Mouse (Mus musculus): ENCODE data around the gene Arhgap25. TPM values are rescaled to one million over a fixed set of nuclear protein-coding genes. Genes with fewer than 3 reads are reported as not detected.

Gene Arhgap25
- polyA plus RNA-seq, 1 experiment from 2014 or later = 2.0 TPM

DNA sequence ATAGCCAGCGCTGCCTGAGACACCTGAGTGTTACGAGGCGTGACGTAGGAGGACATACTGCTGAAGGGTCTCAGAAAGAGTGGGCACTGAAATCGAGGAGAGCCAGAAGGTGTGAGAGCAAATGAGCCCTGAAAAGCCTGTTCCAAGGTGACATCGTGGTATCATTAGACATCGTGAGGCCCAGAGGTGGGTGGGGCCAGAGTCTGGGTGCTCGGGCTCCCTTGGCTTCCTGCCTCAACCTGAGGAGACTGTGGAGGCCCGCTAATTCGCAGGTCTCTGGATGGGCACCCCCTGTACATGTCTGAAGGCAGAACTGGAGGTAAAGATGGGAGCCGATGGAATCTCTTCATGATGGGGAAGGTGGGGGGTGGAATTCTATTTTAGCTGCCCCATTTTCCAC lies 13.2 kb downstream of the Arhgap25 start:
- Histone ChIP-seq H3K9ac (replicated peaks) (no peak overlapping the region), H3K4me1 (no peaks in the 10 kb centered on the region), H3K27ac (replicated peaks) (no peak overlapping the region), H3K36me3 (no peaks in the 10 kb centered on the region), H3K4me2 (replicated peaks) (no peak overlapping the region), H3K9me3 (no peaks in the 10 kb centered on the region), H3K27me3 (no peaks in the 10 kb centered on the region), H3K4me3 (no peak overlapping the region)
- WGBS = 93% methylated on average over 11 of the region's 11 CpGs
- ATAC-seq (ENCODE audit: low FRiP score, low read depth) = no peak

DNA sequence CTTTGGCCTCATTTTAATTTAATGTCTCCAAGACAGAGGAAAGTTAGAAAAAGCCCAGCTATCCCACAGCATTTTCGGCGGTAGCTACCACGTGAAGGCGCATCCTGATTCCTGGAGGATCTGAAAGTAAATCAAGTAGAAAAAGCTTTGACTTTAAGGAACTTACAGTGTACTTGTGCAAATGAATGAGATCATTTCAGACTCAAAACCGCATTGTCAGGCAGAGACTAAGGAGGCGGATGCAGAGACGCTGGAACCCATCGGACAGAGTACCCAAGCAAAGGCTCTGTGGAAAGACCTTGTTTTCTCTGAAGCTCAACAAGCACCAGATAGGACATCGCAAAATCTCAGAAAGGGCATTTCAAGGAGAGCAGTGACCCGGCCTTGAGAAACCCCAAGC lies 14.4 kb downstream of the Arhgap25 start:
- no peaks in the 10 kb centered on the region for H3K4me1 ChIP-seq
- no peak for ATAC-seq (ENCODE audit: low FRiP score, low read depth)
- no peak overlapping the region for H3K27ac ChIP-seq (replicated peaks)
- WGBS = 92% methylated on average over 10 of the region's 10 CpGs
- no peaks in the 10 kb centered on the region for H3K36me3 ChIP-seq
- H3K4me2 ChIP-seq (replicated peaks) = no peak overlapping the region
- H3K9me3 ChIP-seq = no peaks in the 10 kb centered on the region
- H3K4me3 ChIP-seq = no peak overlapping the region
- no peak overlapping the region for H3K9ac ChIP-seq (replicated peaks)
- H3K27me3 ChIP-seq = no peaks in the 10 kb centered on the region

DNA sequence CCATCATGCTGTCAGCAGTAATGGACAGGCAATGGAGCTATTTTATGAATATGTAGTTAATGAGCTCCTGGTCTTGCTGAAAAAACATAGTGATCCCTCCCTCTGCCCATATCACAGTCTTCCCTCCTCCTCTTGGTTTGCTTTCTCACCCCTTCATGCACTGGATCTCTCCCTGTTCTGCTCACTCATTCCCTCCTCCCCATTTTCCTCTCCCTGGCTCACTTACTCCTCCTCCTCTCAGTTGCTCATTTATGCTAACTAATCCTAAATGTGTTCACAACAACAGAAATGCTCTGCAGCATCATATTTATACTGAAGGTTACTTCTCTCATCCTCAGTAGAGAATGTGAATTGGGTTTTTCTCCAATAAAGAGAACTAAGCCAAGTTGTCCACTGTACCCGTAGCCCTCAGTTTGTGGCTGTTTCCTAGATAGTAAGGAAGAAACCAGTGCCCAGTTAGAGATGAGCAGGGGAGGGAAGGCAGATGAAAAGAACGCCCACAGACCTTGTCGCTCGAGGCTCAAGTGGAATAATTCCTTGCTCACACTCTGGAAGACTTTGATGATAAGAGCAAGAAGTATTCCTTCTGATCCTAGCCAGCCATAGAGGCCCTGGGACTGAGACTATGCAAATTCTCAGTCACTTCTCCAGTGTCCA lies 15.2 kb downstream of the Arhgap25 start:
- Histone ChIP-seq H3K36me3 (no peaks in the 10 kb centered on the region), H3K4me2 (replicated peaks) (no peak overlapping the region)
- WGBS = 86% methylated on average over 4 of the region's 4 CpGs

DNA sequence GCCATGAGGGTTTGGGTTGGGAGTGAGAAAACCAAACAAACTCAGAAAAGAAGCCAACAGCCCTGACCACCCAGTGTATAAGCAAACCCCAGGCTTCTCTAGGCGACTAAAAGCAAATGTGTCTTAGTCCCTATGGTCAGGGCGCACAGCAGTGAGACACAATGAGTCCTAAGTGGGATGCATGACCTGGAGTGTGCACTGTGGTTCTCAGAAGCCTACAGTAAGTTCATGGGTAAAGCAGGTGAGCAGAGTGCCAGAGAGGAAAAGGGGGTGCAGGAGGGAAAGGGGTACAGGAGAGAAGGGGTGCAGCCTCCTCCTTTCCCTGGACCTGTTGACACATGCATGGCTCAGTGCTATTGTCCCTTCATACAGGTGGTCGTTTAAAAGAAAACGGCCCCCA lies 18.7 kb downstream of the Arhgap25 start:
- no peak overlapping the region for H3K9ac ChIP-seq (replicated peaks)
- no peaks in the 10 kb centered on the region for H3K27me3 ChIP-seq
- H3K36me3 ChIP-seq = no peaks in the 10 kb centered on the region
- no peak overlapping the region for H3K27ac ChIP-seq (replicated peaks)
- H3K9me3 ChIP-seq = no peaks in the 10 kb centered on the region
- H3K4me2 ChIP-seq (replicated peaks) = no peak overlapping the region
- no peak overlapping the region for H3K4me3 ChIP-seq
- H3K4me1 ChIP-seq = no peaks in the 10 kb centered on the region
- no peak for ATAC-seq (ENCODE audit: low FRiP score, low read depth)
- 79% methylated on average over 4 of the region's 4 CpGs for WGBS

More for the DNA sequence above, 15.2 kb downstream of the Arhgap25 start:
- no peak overlapping the region for H3K27ac ChIP-seq (replicated peaks)
- no peak overlapping the region for H3K4me3 ChIP-seq
- H3K27me3 ChIP-seq = no peaks in the 10 kb centered on the region
- ATAC-seq (ENCODE audit: low FRiP score, low read depth) = no peak
- no peak overlapping the region for H3K9ac ChIP-seq (replicated peaks)
- H3K9me3 ChIP-seq = no peaks in the 10 kb centered on the region
- H3K4me1 ChIP-seq = no peaks in the 10 kb centered on the region

DNA sequence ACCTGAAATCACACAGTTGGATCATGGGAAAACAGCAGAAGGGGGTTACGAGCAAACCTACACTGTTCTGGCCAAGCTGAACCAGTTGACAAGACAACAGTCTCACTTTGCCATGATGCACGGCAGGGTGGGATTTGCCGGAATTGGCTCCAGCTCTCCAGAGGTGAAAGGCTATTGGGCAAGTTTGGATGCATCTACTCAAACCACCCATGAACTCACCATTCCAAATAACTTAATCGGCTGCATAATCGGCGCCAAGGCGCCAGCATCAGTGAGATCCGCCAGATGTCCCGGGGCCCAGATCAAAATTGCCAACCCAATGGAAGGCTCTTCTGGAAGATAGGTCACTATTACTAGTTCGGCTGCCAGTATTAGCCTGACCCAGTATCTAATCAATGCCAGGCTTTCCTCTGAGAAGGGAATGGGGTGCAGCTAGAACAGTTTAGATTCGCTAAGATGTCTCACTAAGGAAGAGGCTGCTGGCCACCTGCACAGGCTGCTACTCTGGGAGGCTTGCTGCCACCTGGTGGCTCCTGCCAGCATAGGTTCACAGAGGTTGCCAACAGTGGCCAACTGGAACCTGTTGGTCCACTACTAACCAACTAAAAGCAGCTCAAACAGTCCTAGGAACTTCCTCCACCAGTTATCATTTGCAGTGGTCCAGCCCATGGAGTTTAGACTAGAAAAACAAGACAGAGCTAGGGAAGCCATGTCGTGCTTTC lies 19.9 kb downstream of the Arhgap25 start:
- Histone ChIP-seq H3K9ac (replicated peaks) (no peak overlapping the region), H3K4me2 (replicated peaks) (no peak overlapping the region), H3K27me3 (no peaks in the 10 kb centered on the region), H3K27ac (replicated peaks) (no peak overlapping the region), H3K36me3 (no peaks in the 10 kb centered on the region), H3K4me3 (no peak overlapping the region), H3K4me1 (no peaks in the 10 kb centered on the region), H3K9me3 (no peaks in the 10 kb centered on the region)
- 76% methylated on average over 12 of the region's 12 CpGs for WGBS
- no peak for ATAC-seq (ENCODE audit: low FRiP score, low read depth)

DNA sequence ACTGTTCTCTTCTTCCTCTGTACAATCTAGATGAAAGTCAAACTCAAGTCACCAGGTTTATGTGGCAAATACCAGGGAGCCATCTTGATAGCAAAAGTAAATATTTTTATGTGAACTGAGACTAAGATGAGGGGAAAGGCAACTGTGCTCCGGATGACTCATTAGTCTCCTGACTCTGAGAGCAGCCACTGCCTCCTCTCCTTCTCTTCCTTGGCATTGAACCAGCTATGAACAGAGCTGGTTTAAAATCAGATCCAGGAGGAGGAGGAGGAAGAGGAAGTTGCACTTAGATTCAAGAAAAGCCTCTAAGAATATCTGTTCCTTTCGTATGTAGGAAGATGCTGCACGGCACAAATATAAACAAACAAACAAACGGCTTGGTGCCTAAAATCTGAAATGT lies 22.1 kb downstream of the Arhgap25 start:
- no peak overlapping the region for H3K4me3 ChIP-seq
- no peak overlapping the region for H3K27ac ChIP-seq (replicated peaks)
- no peak for ATAC-seq (ENCODE audit: low FRiP score, low read depth)
- H3K9me3 ChIP-seq = no peaks in the 10 kb centered on the region
- H3K4me1 ChIP-seq = no peaks in the 10 kb centered on the region
- no peaks in the 10 kb centered on the region for H3K36me3 ChIP-seq
- no peak overlapping the region for H3K4me2 ChIP-seq (replicated peaks)
- H3K27me3 ChIP-seq = no peaks in the 10 kb centered on the region
- H3K9ac ChIP-seq (replicated peaks) = no peak overlapping the region
- WGBS = 89% methylated on average over 4 of the region's 4 CpGs

DNA sequence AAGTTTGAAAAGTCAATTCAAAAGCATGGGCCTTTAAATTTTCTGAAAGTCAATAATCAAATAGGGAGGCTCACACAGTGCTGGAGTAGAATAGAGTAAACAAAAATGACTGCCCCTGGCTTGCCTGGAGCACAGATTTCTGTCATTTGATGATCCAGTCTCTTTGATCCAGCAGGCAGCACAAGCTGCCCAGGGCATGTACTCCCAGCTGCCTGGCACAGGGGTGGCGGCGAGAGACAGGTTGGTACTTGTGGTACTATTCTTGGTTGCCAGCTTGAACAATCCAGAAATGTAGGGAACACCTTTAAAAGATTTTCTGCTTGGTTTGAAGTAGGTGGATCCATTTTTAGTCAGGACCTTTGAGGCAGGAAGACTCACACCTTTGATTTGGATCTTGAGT lies 23.3 kb downstream of the Arhgap25 start:
- Histone ChIP-seq H3K27ac (replicated peaks) (no peak overlapping the region), H3K27me3 (no peaks in the 10 kb centered on the region), H3K4me2 (replicated peaks) (no peak overlapping the region), H3K4me3 (no peak overlapping the region), H3K9ac (replicated peaks) (no peak overlapping the region), H3K36me3 (no peaks in the 10 kb centered on the region), H3K9me3 (no peaks in the 10 kb centered on the region), H3K4me1 (no peaks in the 10 kb centered on the region)
- no peak for ATAC-seq (ENCODE audit: low FRiP score, low read depth)
- WGBS = 89% methylated on average over 2 of the region's 2 CpGs

DNA sequence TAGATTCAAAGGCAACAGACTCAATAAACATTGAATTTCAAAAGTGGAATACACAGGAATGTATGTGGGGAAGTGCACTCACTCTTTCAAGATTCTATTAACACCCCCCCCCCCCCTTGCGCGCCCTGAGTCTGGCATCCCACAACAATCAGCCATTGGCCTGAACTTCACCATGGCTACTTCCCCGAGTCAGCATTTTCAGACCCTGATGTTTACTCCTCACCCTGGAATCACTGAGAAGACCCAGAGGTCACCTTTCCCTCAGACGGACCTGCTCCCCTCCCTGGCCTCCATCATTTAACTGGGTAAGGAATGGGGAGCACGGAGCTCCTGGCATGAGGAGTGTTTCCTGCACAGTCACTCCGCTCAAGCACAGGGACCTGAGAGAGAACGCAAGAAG lies 28.2 kb downstream of the Arhgap25 start:
- 0 out of 2 replicates have a peak, but pooled peaks cover 5% of the 10 kb centered on the region for H3K4me1 ChIP-seq
- no peaks in the 10 kb centered on the region for H3K27me3 ChIP-seq
- H3K27ac ChIP-seq (replicated peaks) = no peak overlapping the region
- H3K36me3 ChIP-seq = no peaks in the 10 kb centered on the region
- H3K4me2 ChIP-seq (replicated peaks) = no peak overlapping the region
- no peak overlapping the region for H3K4me3 ChIP-seq
- H3K9ac ChIP-seq (replicated peaks) = no peak overlapping the region
- no peaks in the 10 kb centered on the region for H3K9me3 ChIP-seq
- ATAC-seq (ENCODE audit: low FRiP score, low read depth) = no peak
- 75% methylated on average over 7 of the region's 7 CpGs for WGBS

DNA sequence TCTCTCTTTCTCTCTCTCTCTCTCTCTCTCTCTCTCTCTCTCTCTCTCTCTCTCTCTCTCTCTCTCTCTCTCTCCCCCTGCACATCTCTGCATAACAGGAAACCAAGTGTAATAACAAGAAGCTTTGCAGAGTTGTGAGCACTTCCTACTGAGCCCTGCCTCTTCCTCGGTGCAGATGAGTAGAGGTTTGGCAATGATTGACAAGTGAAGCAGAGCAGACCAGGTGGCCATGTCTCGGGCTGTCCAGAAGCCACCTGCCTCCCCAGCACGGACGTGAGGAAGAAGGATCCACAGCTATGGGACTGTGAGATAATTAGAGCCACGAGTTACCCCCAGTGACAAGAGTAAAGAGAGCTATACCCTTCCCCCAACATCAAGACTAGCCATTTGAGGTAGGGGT lies 29.1 kb downstream of the Arhgap25 start:
- Histone ChIP-seq H3K4me3 (no peak overlapping the region), H3K36me3 (no peaks in the 10 kb centered on the region), H3K27me3 (no peaks in the 10 kb centered on the region), H3K4me1 (0 out of 2 replicates have a peak, but pooled peaks cover 5% of the 10 kb centered on the region), H3K9me3 (no peaks in the 10 kb centered on the region), H3K4me2 (replicated peaks) (no peak overlapping the region), H3K9ac (replicated peaks) (no peak overlapping the region), H3K27ac (replicated peaks) (no peak overlapping the region)
- WGBS = 73% methylated on average over 5 of the region's 5 CpGs
- no peak for ATAC-seq (ENCODE audit: low FRiP score, low read depth)

DNA sequence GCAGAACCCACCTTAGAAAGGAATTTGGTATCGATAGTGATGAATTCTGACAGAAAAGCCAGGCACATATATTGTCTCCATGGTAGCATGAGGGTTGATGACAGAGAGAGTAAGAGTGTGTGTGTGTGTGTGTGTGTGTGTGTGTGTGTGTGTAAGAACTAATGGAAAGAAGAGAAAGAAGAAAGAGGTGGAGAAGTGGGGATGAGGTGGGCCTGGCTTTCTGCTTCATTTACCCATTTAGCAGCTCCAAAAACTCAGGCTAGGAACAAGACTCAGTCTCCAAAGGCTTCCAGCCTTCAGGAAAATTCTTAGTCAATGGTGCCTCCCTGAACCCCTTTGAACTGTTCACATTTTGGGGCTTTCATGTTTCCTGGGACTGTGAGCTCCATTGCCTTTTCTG lies 29.5 kb downstream of the Arhgap25 start:
- ATAC-seq (ENCODE audit: low FRiP score, low read depth) = no peak
- Histone ChIP-seq H3K9me3 (no peaks in the 10 kb centered on the region), H3K27ac (replicated peaks) (no peak overlapping the region), H3K4me2 (replicated peaks) (no peak overlapping the region), H3K9ac (replicated peaks) (no peak overlapping the region), H3K36me3 (no peaks in the 10 kb centered on the region), H3K4me1 (0 out of 2 replicates have a peak, but pooled peaks cover 5% of the 10 kb centered on the region), H3K27me3 (no peaks in the 10 kb centered on the region), H3K4me3 (no peak overlapping the region)
- 85% methylated on average over 1 of the region's 1 CpGs for whole genome bisulfite sequencing

DNA sequence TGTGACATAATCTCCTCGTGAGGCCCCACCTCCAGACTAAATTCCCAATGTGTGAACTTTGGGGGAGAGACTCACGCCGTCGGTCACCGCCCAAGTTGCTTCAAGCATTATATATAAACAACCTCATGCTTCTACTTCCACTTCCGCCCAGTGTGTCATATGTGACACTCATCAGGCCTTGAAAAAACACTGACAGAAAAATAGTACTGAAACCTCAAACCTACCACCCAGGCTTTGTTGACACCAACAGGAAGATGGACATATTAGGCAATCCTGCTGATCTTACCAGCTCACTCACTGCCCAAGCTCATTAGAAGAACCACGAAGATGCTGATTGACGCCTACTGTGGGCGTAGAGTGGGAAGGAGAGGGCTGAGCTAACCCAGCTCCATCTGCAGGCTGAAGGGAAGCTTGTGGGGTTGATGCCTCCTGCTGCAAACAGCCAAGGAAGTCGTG lies 30.2 kb downstream of the Arhgap25 start:
- Histone ChIP-seq H3K4me3 (no peak overlapping the region), H3K4me1 (0 out of 2 replicates have a peak, but pooled peaks cover 5% of the 10 kb centered on the region), H3K36me3 (no peaks in the 10 kb centered on the region), H3K9me3 (no peaks in the 10 kb centered on the region), H3K27ac (replicated peaks) (no peak overlapping the region), H3K4me2 (replicated peaks) (no peak overlapping the region), H3K27me3 (no peaks in the 10 kb centered on the region), H3K9ac (replicated peaks) (no peak overlapping the region)
- 75% methylated on average over 10 of the region's 10 CpGs for WGBS
- ATAC-seq (ENCODE audit: low FRiP score, low read depth) = no peak

DNA sequence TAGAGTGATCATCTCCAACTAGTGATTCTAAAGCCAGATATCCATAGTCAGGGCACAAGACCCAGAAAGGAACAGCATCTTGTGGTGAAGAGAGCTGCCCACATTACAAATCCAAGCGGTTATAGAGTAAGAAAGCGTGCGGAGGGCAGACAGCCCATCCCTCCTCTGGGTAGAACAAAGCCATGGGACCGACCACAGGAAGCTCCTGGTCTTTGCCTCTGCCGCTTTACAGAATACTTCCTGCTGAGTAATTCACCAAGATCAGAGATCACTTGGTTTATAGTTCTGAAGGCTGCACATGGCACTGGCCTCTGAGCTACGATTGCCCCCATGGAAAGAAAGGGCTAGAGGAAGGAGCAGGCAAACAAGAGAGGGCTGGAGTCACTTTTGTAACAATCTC lies 30.6 kb downstream of the Arhgap25 start:
- no peak for ATAC-seq (ENCODE audit: low FRiP score, low read depth)
- Histone ChIP-seq H3K27ac (replicated peaks) (no peak overlapping the region), H3K9me3 (no peaks in the 10 kb centered on the region), H3K4me1 (0 out of 2 replicates have a peak, but pooled peaks cover 5% of the 10 kb centered on the region), H3K9ac (replicated peaks) (no peak overlapping the region), H3K27me3 (no peaks in the 10 kb centered on the region), H3K4me2 (replicated peaks) (no peak overlapping the region), H3K36me3 (no peaks in the 10 kb centered on the region), H3K4me3 (no peak overlapping the region)
- 54% methylated on average over 6 of the region's 6 CpGs for WGBS

Measured in midbrain, embryonic 12.5 days (tissue).